Comparison of ENCODE assay signal across 9 mouse cellular contexts in genomic region chr4:58545888-58546432, GRCm38 (mm10). TPM values are rescaled to one million over a fixed set of nuclear protein-coding genes. Genes with fewer than 3 reads are reported as not detected.
DNase-seq lines count a peak whose midpoint lies in the region; ATAC-seq lines count a peak whose summit lies in the region.
"Had no signal": no experiment of that assay in that cellular context is flagged by ENCODE, and none has a peak within 500 bp of the region (broad histone marks: within the 10 kb centered on the region; RNA-seq: fewer than 3 reads in every experiment).

No protein-coding gene starts in this region.

- DNase-seq in adrenal gland, adult (ENCODE audit: inconsistent age in 2 of 2, low spot score in 1 of 2), result peak; percentile 70 to 85
- no peak for DNase-seq in adrenal gland, postnatal 4 days (ENCODE audit: low spot score in 2 of 2)
- peak; percentile 30 for DNase-seq in 3T3-L1 (ENCODE audit: low read depth, low spot score)
- no peak for DNase-seq in retina, embryonic 14.5 days (ENCODE audit: low spot score)
- DNase-seq in frontal cortex, postnatal 14 days (ENCODE audit: low spot score in 2 of 2), result no peak

- no peak for ATAC-seq in heart, embryonic 13.5 days (ENCODE audit: extremely low read depth, insufficient number of reproducible peaks, low FRiP score, low TSS enrichment)
- ATAC-seq in limb, embryonic 13.5 days (ENCODE audit: low FRiP score, low read depth), result no peak; the same call in 1 of the 2 replicates
- no peak for ATAC-seq in activated CD4-positive, CD25-positive, alpha-beta regulatory T cell, adult 4 months

- H3K27ac ChIP-seq in heart, embryonic 13.5 days (replicated peaks), result peak overlapping the region; percentile 20; the same call in 1 of the 2 replicates
- H3K27ac ChIP-seq in limb, embryonic 13.5 days, result peak overlapping the region; percentile 33; the same call in 1 of the 2 replicates
- H3K27ac ChIP-seq: layer of hippocampus, adult 2 months had no signal

- H3K9me3 ChIP-seq in heart, embryonic 13.5 days, result no peaks in the 10 kb centered on the region
- no peaks in the 10 kb centered on the region for H3K9me3 ChIP-seq in limb, embryonic 13.5 days

- H3K27me3 ChIP-seq in heart, embryonic 13.5 days (replicated peaks), result no peaks in the 10 kb centered on the region
- H3K27me3 ChIP-seq in limb, embryonic 13.5 days, result no peaks in the 10 kb centered on the region

- WGBS in heart, embryonic 13.5 days, result 19% methylated on average over 9 of the region's 9 CpGs
- 40% methylated on average over 9 of the region's 9 CpGs for WGBS in limb, embryonic 13.5 days

- H3K9ac ChIP-seq in heart, embryonic 13.5 days, result 0 out of 2 replicates have a peak overlapping the region, but pooled peaks have one; percentile 1
- no peak overlapping the region for H3K9ac ChIP-seq in limb, embryonic 13.5 days

- H3K4me1 ChIP-seq in heart, embryonic 13.5 days, result peaks cover 27% of the 10 kb centered on the region
- peaks cover 76% of the 10 kb centered on the region for H3K4me1 ChIP-seq in limb, embryonic 13.5 days

- no peaks in the 10 kb centered on the region for H3K36me3 ChIP-seq in heart, embryonic 13.5 days
- peaks cover 63% of the 10 kb centered on the region for H3K36me3 ChIP-seq in limb, embryonic 13.5 days

- no peak overlapping the region for H3K4me3 ChIP-seq in heart, embryonic 13.5 days
- H3K4me3 ChIP-seq in limb, embryonic 13.5 days, result no peak overlapping the region
- H3K4me3 ChIP-seq: layer of hippocampus, adult 2 months had no signal

- no peak overlapping the region; the same call in 1 of the 2 replicates for H3K4me2 ChIP-seq in heart, embryonic 13.5 days
- peak overlapping the region; percentile 26; the same call in 1 of the 2 replicates for H3K4me2 ChIP-seq in limb, embryonic 13.5 days (replicated peaks)

RNA-seq across cellular contexts. Expression of gene Lpar1, which starts 7.7 kb away (rescaled TPM):
- 10 to 100 TPM; 28.3 to 35.9 TPM for total RNA-seq in adrenal gland, postnatal 4 days (2021)
- polyA plus RNA-seq in heart, embryonic 13.5 days (2015; fragmentation: Nextera tagmentation; extraction: Ambion mirVana), result 13.0 and 14.8 TPM in 2 replicates
- polyA plus RNA-seq in limb, embryonic 13.5 days (2015; fragmentation: Nextera tagmentation; extraction: Ambion mirVana), result 231 and 236 TPM in 2 replicates
- polyA plus RNA-seq in activated CD4-positive, CD25-positive, alpha-beta regulatory T cell, adult 4 months (2017; shearing (Covaris generic)), result not detected

Comparison
In these comparisons a context has a peak if more than half of its experiments do, and no peak if none do; other contexts are left out.
1. DNase-seq: peak in adrenal gland, adult (2 of 2) and 3T3-L1 (single experiment); none in adrenal gland, postnatal 4 days (0 of 2), retina, embryonic 14.5 days (single experiment) and frontal cortex, postnatal 14 days (0 of 2).
2. RNA of gene Lpar1, which starts 7.7 kb away (polyA plus RNA-seq): 231 to 236 TPM in limb, embryonic 13.5 days and 13.0 to 14.8 TPM in heart, embryonic 13.5 days; not detected in activated CD4-positive, CD25-positive, alpha-beta regulatory T cell, adult 4 months; every median in the first group is over 10 times any median in the second.